Mouse (Mus musculus) inflammation-experienced regulatory T-cells, adult 6 months (primary cell): ENCODE data around the gene Cdh11. TPM values are rescaled to one million over a fixed set of nuclear protein-coding genes. Genes with fewer than 3 reads are reported as not detected.

ENCODE experiments used
- ATAC-seq: one replicate; pipeline ENCODE4 v1.8.0; 2017
- polyA plus RNA-seq, 3 experiments: library from polyadenylated mRNA; unstranded; fragments of 100-300 nt; shearing (Covaris generic); gene quantifications; one replicate each; pipeline ENCODE4 v1.2.1; 2017

Gene Cdh11
- under 1 TPM; 0.11 to 0.27 (median 0.14) TPM for polyA plus RNA-seq

DNA sequence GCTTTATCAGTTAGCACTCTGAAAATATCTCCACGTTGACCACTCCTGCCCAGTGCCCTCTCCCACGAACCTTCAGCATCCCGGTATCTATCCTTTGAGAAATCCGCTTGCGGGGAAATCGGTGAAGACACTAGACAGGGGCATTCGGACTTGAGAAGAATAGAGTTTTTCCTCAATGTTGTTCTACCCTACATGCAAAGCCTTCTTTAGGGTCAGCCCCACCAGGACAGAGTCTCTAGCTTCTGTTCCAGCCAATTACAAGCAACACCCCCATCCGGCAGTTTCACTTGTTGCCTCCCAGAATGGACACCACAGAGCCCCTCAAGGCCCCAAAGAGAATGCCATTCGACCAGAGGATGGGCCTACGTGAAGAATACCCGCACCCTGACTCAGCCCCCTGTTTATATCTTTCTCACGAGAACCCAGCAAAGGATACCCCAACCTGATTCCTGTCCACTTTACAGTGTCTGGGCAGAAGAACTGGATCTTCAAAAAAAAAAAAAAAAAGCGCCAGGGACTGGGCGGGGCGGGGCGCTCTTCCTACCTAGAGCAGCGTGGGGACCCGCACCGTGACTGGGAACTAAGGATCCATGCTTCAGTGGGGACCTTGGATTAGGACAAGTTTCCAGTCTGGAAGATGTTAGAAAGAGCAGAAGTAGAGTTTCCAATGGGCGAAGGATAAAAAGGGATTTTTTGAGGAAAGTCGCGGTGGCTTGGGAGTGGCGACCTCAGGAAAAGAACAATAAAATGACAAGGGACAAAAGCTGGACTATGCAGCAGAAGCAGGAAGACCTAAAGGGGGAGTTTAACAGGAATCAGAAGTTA, at the start of gene Cdh11:
Cdh11 (minus strand) TSS at position 51 of the 825 bp plus-strand sequence.
- ATAC-seq: no peak

DNA sequence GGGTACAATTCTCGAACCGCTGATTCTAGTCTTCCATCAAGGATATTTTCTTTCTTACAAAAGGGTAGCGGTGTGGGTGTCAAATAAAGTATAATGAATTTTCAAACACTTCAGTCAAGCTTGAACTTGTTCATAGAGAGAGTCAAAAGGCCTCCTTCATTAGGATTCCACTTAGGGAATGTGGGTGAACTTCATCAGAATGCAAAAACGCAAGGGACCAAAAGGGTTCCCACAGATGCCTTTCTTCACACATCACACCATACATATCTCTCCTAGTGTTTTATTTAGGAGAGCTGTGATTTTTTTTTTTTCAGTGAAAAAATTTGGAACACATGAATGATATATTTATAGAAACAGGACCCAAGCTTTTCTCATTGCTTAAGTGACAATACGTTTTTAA, 28.5 kb upstream of the Cdh11 start:
- ATAC-seq: no peak

DNA sequence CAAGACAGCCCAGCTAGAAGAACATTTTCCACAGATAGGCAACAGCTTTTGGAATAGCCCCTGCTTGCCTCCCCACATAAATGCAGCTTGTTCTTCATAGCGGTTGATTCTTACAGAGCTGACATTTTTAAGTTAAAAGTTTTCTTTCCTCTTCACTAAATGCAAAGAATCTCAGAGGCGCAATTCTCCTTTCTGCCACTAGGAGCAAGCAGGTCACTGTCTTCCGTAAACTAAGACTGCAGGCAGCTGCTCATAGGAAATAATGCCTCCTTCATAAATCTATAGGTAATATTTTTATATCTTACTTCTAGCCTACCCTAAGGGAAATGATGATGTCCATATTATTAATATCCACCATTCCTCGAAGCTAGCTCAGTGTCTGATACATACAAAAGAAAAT, 4.9 kb upstream of the Cdh11 start:
- ATAC-seq: no peak

DNA sequence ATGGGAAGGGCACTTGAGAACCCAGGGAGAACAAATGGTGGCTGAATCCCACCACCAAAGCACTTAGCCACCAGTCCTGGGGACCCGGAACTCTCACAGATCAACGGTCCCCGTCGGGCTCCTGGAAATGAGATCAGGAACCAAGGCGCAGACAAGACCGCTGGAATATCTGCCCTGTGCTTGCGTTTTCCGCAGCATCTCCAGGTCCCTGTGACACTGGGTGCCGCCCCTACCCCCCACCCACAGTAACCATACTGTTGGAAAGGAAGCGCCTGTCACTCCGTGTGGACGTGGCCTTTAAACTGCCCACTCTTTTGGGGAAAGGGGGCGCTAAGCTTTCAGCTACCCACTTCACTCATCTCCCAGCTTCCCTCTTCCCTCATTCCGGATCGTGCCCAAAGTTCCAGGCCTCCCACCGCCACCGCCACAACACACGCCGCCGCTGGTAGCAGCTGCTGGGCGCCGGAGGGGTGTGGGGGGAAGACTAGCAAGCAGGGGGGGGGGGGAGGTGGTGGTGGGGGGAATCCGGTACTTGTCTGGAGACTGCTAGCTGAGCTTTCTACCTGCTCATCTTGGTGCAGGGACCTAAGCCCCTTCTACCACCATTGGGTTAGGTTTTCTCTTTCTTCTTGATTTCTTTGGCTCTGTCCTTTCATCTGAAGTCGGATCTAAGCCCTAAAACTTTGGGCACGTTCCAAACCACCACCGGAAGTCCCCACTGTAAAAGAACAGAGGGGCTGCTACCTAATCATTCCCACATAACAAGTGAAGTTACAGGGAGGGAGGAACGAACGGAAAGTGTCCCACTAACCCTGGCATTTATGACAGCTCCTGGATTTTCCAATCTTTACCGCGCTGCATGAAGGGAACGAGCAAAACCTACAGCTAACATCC, 1.3 kb upstream of the Cdh11 start:
- no peak for ATAC-seq

- ATAC-seq: no peak
These were observed 497 bp downstream of the Cdh11 start for GRCm38 (mm10) chr8:102784835-102785455.

GRCm38 (mm10) chr8:102783821-102784591, 1.4 kb downstream of the Cdh11 start:
- no peak for ATAC-seq

DNA sequence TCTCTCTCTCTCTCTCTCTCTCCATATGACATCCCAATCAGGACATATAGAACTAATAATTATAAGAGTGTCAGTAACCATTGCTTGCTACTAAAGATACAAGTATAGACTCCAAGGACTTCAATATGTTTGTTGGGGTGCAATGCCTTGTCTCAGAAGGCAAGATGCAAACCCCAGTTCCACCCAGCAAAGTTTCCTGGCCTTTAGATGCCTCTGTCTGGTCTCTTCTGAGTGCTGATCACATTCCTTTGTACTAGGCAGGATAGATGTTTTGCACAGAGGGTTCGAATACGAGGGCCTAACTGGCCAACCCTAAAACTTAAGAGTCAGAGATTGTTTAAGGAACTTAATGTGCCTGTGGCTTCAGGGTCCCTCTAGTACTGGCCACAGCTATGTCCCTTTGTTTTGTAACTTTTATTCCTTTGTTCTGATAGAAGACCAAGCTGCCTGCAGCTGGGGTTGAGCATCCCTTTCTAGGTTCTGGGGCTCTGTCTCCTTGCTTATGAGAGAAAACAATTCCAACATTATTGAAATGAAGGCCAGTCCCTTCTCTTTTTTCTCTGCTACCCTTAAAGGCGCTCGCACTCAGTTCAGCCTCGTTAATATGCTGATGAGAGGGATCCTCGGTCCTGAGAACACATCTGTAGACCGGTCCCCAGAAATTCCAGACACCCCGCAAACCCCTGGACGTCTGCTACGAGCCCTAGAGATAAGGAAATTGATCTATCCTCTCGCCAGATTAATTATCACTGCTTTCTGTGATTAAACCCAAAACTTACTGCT, 2.5 kb downstream of the Cdh11 start:
- no peak for ATAC-seq

DNA sequence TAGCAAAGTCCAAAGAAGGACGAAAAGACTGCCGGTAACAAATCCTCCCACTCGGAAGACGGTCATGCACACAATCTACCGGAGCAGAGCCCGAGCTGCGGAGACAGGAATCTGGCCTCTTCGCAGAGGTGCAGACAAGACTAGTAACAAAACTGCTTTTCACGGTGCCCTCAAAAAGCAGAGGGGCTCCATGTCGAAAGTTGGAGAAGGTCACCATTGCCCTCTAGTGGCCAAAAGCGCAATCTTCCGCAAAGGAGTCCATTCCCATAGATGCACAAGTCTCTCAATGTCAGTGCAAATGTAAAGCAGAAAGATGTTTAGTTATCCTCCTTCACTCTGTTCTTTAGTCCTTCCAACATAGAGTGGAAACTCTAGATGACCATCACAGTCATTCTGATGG, 4.5 kb downstream of the Cdh11 start:
- ATAC-seq: no peak

DNA sequence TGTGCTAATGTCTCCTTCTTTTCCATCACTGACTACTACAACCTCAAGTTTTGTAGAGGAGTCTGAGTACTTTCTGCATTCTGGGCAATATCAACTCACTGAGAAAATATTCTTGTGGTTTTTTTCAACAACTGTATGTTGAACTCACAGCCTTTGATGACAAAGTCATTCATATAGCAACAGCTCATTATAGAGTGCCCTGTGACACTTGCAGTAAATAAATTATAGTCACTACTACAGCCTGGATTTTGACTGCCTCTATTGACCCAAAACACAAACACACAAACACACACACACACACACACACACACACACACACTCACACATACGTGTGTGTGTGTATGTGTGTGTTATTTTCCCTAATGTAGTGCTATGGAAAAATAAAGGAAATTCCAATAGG, 10.8 kb downstream of the Cdh11 start:
- ATAC-seq: no peak

- ATAC-seq: no peak
These were observed 14.0 kb downstream of the Cdh11 start for GRCm38 (mm10) chr8:102771456-102771855.

DNA sequence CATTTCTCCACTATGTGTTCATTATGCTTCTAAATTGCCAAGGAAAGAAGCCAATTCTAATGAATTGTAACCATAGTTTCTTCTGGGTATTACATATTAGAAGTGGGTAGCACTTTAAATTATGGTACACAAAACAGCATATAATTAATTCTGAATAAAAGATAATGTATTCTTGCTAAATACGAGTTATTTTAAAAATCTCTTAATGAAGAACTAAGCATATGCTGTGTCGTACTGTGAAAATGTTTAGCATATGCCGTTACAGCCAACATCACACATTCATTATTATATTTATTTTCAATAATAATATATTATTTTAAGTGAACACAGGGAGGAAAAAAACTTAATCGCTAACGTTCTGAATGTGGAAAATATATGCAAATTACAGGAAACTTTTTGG, 31.6 kb downstream of the Cdh11 start:
- ATAC-seq: no peak

- no peak for ATAC-seq
These were observed 42.5 kb downstream of the Cdh11 start for GRCm38 (mm10) chr8:102742940-102743339.

- ATAC-seq: no peak
These were observed 43.3 kb downstream of the Cdh11 start for GRCm38 (mm10) chr8:102742008-102742591.

- no peak for ATAC-seq
These were observed 44.5 kb downstream of the Cdh11 start for GRCm38 (mm10) chr8:102740963-102741362.

- no peak for ATAC-seq
These were observed 46.4 kb downstream of the Cdh11 start for GRCm38 (mm10) chr8:102738961-102739487.

GRCm38 (mm10) chr8:102738395-102738794, 47.0 kb downstream of the Cdh11 start:
- no peak for ATAC-seq

- ATAC-seq: no peak
These were observed 51.0 kb downstream of the Cdh11 start for GRCm38 (mm10) chr8:102734419-102734818.

GRCm38 (mm10) chr8:102726206-102726935, 59.1 kb downstream of the Cdh11 start:
- ATAC-seq: no peak

- ATAC-seq: no peak
These were observed 59.9 kb downstream of the Cdh11 start for GRCm38 (mm10) chr8:102725496-102725895.

GRCm38 (mm10) chr8:102715956-102716355, 69.5 kb downstream of the Cdh11 start:
- ATAC-seq: no peak
